Mouse (Mus musculus) cortical plate, adult 2 months (tissue): ENCODE results near the gene Dusp22.

Experiments used
- CTCF ChIP-seq: fragments of 200-500 bp; IDR thresholded peaks from 2 replicates; pipeline ENCODE4 v1.5.1; 2011; ENCODE audit warnings: mild to moderate bottlenecking, control low read depth, low read length; ENCODE audit not compliant: insufficient read depth; ENCODE audit errors: extremely low read depth
- POLR2A ChIP-seq: fragments of 200-500 bp; IDR thresholded peaks from 2 replicates; pipeline ENCODE4 v1.6.1; 2011; ENCODE audit warnings: mild to moderate bottlenecking, low read length, control low read depth; ENCODE audit not compliant: insufficient read depth; ENCODE audit errors: extremely low read depth

DNA sequence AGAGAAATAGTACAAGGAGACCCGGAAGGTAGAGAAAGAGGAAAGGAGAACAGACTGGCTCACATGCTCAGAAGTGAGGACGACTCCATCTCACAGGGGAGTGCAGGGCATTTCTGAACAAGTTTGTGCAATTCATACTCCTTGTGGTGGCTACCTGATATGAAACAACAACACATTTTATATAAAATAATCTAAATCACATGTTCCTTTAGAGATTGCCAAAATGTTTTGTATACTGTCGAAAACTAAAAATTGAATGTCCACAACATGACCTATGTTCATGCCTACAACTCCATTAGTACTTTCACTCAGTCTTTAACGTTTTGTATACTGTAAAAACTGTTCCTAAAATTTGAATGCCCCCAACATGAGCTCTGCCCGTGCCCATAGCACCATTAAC lies 81.4 kb downstream of the Dusp22 start:
- TF ChIP-seq CTCF (no peak), POLR2A (no peak)
